Mouse (Mus musculus) C2C12 (cell line): ENCODE measurements at regions not wholly inside any gene's neighbourhood (a gene's known extent, or its start where the extent isn't known, plus 50 kb on each side); places are given as distances from the start of the nearest gene placed in this dataset.

Source experiments
- CEBPB ChIP-seq: IDR thresholded peaks from one replicate; pipeline ENCODE4 v1.6.1; 2011; ENCODE audit warnings: low read depth, mild to moderate bottlenecking, control low read depth, moderate library complexity
- CTCF ChIP-seq: IDR thresholded peaks from one replicate; pipeline ENCODE4 v1.5.1; 2011; ENCODE audit not compliant: control insufficient read depth, insufficient read depth, insufficient read length
- FOSL1 ChIP-seq: IDR thresholded peaks from one replicate; pipeline ENCODE4 v1.8.0; 2011; ENCODE audit warnings: mild to moderate bottlenecking, low read length; ENCODE audit not compliant: poor library complexity, insufficient read depth, severe bottlenecking
- MAX ChIP-seq: IDR thresholded peaks from one replicate; pipeline ENCODE4 v1.6.1; 2011; ENCODE audit warnings: mild to moderate bottlenecking, control low read depth
- MYOD1 ChIP-seq: IDR thresholded peaks from one replicate; pipeline ENCODE4 v1.6.1; 2011; ENCODE audit warnings: low read depth; ENCODE audit not compliant: control insufficient read depth, insufficient read length
- MYOG ChIP-seq: IDR thresholded peaks from one replicate; pipeline ENCODE4 v1.6.1; 2011; ENCODE audit not compliant: control insufficient read depth, insufficient read length; ENCODE audit errors: extremely low read depth
- USF1 ChIP-seq: IDR thresholded peaks from one replicate; pipeline ENCODE4 v1.6.1; 2011; ENCODE audit warnings: low read depth, mild to moderate bottlenecking, control low read depth, moderate library complexity

DNA sequence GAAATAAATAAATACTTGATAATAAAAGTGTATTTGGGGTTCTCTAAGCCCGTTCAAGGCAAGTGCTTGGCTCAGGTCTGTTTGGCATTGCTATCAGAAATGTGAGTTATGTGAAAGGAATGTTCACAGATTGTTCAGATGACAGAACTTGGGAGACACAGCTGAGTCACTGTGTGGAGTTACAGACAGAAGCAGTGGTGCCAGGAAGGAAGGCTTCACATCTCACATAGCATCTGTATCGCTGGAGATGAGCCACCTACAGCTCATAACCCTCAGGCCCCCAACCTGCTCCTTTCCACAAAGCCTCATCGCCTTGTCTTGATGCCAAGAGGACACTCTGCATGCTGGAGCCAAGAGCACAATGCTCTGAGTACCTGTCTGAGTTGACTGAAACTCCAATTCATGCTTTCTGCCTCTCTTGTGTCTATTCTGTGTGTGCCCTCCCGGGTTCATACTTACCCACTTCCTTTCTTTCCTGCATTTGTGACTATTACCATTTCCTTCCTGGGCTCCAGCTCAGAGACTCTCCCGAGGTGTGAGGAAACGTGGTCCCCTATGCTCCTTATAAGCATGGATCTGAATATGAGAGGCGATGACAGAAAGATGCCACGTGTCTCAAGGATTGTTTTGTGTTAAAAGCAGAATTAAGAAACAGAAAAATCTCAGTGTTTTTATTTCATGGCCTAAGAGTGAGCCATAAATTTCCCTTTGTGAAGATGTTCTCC is 79.6 kb downstream of the Cd24a start:
- no peak for TF ChIP-seq CTCF
- TF ChIP-seq MAX, result peak; percentile 37
- no peak for TF ChIP-seq MYOD1
- no peak for TF ChIP-seq USF1
- no peak for TF ChIP-seq CEBPB
- TF ChIP-seq FOSL1, result peak; percentile 56
- TF ChIP-seq MYOG, result no peak
